Mouse (Mus musculus): ENCODE data around the gene Nsun2. TPM values are rescaled to one million over a fixed set of nuclear protein-coding genes. Genes with fewer than 3 reads are reported as not detected.

The Nsun2 gene
- polyA plus RNA-seq, 1 experiment from 2014 or later = 82.0 TPM

DNA sequence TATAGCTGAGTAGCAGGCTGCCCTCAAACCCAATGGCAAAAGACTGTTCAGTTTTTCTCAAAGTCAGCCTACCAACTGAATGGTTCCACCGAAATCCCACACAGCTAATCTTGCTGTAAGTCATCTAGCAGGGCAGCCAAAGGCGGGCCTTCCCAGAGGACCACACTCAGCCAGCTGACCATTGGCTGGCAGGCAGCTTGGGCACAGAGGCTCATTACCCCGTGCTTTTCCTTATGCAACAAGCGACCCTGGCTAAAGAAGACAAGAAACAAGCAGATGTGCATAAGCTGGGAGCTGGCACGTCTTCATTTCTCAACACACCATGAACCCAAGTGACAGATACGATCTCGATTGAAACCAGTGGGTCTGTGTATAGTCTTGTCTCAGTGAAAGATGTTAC lies 3.8 kb downstream of the Nsun2 start:
- 82% methylated on average over 7 of the region's 7 CpGs for WGBS
- no peak for DNase-seq (ENCODE audit: low spot score)
- no peak for TF ChIP-seq CTCF (IDR thresholded peaks at IDR 0.05; ENCODE audit: low read depth)
- Histone ChIP-seq H3K36me3 (ENCODE audit: insufficient read depth, low read length) (no peaks in the 10 kb centered on the region), H3K4me2 (ENCODE audit: low read length) (no peak overlapping the region), H3K4me1 (replicated peaks; ENCODE audit: insufficient read depth, low read length) (peaks cover 15% of the 10 kb centered on the region), H3K27me3 (ENCODE audit: insufficient read depth, low read length) (no peaks in the 10 kb centered on the region), H3K9ac (ENCODE audit: low read depth, low read length) (no peak overlapping the region), H3K27ac (no peak overlapping the region), H3K4me3 (replicated peaks; ENCODE audit: low read depth, low read length) (no peak overlapping the region), H3K9me3 (replicated peaks; ENCODE audit: low read length) (no peaks in the 10 kb centered on the region)
- no peak for ATAC-seq (replicated peaks; ENCODE audit: low FRiP score, low read depth)

DNA sequence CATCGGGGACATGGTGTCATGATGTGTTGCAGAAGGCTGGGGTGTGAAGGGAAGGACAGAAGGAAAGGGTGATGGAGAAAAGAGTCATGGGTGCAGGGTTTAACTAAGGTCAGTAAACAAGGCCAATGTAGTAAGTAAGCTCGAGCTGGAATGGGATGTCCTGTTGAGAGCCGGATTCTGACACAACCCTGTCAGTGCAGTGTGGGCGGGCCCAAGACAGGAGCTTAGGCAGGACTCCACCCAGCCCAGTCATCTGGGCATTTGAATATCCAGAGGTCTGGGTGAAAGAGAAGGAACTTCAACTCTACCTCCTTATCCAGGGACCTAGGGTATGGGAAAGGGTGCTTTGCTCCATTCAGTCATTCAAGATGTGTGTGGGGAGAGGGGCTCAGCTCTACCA lies 4.8 kb downstream of the Nsun2 start:
- whole genome bisulfite sequencing = 36% methylated on average over 4 of the region's 4 CpGs
- ATAC-seq (replicated peaks; ENCODE audit: low FRiP score, low read depth) (no peak), DNase-seq (ENCODE audit: low spot score) (no peak)
- no peak overlapping the region for H3K4me3 ChIP-seq (replicated peaks; ENCODE audit: low read depth, low read length)
- H3K27me3 ChIP-seq (ENCODE audit: insufficient read depth, low read length) = no peaks in the 10 kb centered on the region
- no peak overlapping the region for H3K27ac ChIP-seq
- H3K9me3 ChIP-seq (replicated peaks; ENCODE audit: low read length) = no peaks in the 10 kb centered on the region
- no peak for TF ChIP-seq CTCF (IDR thresholded peaks at IDR 0.05; ENCODE audit: low read depth)
- no peaks in the 10 kb centered on the region for H3K36me3 ChIP-seq (ENCODE audit: insufficient read depth, low read length)
- H3K9ac ChIP-seq (ENCODE audit: low read depth, low read length) = no peak overlapping the region
- peaks cover 20% of the 10 kb centered on the region for H3K4me1 ChIP-seq (replicated peaks; ENCODE audit: insufficient read depth, low read length)
- no peak overlapping the region for H3K4me2 ChIP-seq (ENCODE audit: low read length)

DNA sequence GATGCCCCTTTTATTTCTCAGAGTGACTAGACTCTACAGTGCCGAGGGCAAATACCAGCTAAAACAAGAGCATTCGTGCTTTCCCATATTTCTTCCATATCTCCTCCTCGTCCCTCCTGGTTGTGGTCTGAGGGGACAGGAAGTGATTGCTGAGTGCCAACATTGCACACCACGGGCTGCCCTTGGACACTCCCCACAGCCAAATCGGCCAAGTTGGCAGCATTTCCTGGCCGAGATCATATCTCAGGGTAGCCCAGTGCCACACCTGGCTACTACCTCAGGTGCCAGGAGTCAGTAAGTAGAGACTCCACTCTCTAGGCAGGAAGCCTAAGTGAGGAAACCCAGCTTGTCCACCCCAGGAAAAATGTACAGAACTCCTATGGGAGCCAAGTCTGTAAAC lies 7.7 kb downstream of the Nsun2 start:
- Histone ChIP-seq H3K9ac (ENCODE audit: low read depth, low read length) (no peak overlapping the region), H3K27ac (no peak overlapping the region)
- no peak for ATAC-seq (replicated peaks; ENCODE audit: low FRiP score, low read depth)

DNA sequence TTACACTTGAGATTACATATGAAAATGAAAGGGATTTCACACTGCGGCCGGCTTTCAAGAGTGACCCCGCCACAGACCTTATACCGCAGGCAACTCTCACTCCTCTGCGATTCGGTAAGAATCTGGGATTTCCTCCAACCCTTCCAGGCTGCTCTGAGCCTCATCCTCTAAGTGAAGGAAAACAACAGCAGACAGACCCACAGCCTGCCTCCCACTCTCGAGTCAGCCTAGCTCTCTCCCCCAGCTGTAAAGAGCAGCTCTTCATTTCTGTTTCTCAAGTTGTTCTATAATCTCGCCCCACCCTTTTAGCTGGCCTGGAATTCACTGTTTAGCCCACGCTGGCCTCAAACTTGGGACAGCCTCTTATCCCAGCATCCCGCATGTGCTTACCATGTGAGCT lies 8.2 kb downstream of the Nsun2 start:
- Histone ChIP-seq H3K27me3 (ENCODE audit: insufficient read depth, low read length) (no peaks in the 10 kb centered on the region), H3K4me2 (ENCODE audit: low read length) (no peak overlapping the region), H3K27ac (0 out of 2 replicates have a peak overlapping the region, but pooled peaks have one; percentile 19), H3K4me1 (replicated peaks; ENCODE audit: insufficient read depth, low read length) (peaks cover 20% of the 10 kb centered on the region), H3K36me3 (ENCODE audit: insufficient read depth, low read length) (no peaks in the 10 kb centered on the region), H3K9ac (ENCODE audit: low read depth, low read length) (no peak overlapping the region), H3K9me3 (replicated peaks; ENCODE audit: low read length) (no peaks in the 10 kb centered on the region), H3K4me3 (replicated peaks; ENCODE audit: low read depth, low read length) (no peak overlapping the region)
- no peak for ATAC-seq (replicated peaks; ENCODE audit: low FRiP score, low read depth)
- no peak for TF ChIP-seq CTCF (IDR thresholded peaks at IDR 0.05; ENCODE audit: low read depth)
- 48% methylated on average over 10 of the region's 10 CpGs for WGBS
- DNase-seq (ENCODE audit: low spot score) = peak; percentile 62

More for the DNA sequence above, 7.7 kb downstream of the Nsun2 start:
- WGBS = 45% methylated on average over 6 of the region's 6 CpGs
- Histone ChIP-seq H3K4me3 (replicated peaks; ENCODE audit: low read depth, low read length) (no peak overlapping the region), H3K4me2 (ENCODE audit: low read length) (no peak overlapping the region), H3K36me3 (ENCODE audit: insufficient read depth, low read length) (no peaks in the 10 kb centered on the region), H3K9me3 (replicated peaks; ENCODE audit: low read length) (no peaks in the 10 kb centered on the region), H3K4me1 (replicated peaks; ENCODE audit: insufficient read depth, low read length) (peaks cover 20% of the 10 kb centered on the region), H3K27me3 (ENCODE audit: insufficient read depth, low read length) (no peaks in the 10 kb centered on the region)
- DNase-seq (ENCODE audit: low spot score) = no peak
- no peak for TF ChIP-seq CTCF (IDR thresholded peaks at IDR 0.05; ENCODE audit: low read depth)

DNA sequence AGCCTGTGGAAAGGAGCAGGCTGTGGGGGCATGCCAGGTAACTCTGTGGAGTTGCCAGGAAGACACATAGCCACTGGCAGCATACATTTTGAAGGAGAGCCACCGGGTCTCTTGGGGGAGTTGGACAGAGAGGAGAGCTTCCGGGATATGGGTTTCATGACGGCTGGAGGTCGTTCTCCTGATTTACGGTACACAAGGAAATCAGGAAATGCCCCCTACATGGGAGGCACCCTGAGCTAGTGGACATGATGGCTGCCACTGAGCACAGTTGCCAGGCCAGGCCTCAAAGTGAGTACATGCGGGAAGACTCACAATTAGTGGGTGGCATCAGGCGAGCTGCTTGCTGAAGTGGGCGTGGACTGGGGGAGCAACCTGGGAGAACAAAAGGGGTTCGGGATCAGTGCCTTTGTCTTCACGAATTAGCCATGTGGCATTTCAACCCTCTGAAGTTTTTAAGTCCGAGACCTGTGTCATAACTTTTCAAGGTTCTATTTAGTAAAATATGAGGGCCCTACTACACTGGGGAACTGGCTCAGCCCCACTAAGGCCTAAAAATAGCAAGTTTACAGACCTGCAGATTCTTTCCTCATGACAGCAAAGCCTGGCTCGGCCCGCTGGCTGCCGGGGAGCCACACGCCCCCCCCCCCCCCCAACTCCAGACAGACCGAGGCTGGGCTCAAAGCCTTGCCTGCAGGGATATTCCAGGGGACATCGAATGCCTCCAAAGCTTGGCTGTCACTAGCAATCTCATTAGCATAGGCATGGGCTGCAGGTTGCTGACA lies 9.2 kb downstream of the Nsun2 start:
- Histone ChIP-seq H3K4me3 (replicated peaks; ENCODE audit: low read depth, low read length) (no peak overlapping the region), H3K36me3 (ENCODE audit: insufficient read depth, low read length) (no peaks in the 10 kb centered on the region), H3K27me3 (ENCODE audit: insufficient read depth, low read length) (no peaks in the 10 kb centered on the region), H3K9me3 (replicated peaks; ENCODE audit: low read length) (no peaks in the 10 kb centered on the region), H3K27ac (no peak overlapping the region), H3K9ac (ENCODE audit: low read depth, low read length) (no peak overlapping the region), H3K4me2 (ENCODE audit: low read length) (no peak overlapping the region; the same call in 1 of the 2 replicates), H3K4me1 (replicated peaks; ENCODE audit: insufficient read depth, low read length) (peaks cover 20% of the 10 kb centered on the region)
- WGBS = 34% methylated on average over 17 of the region's 17 CpGs
- DNase-seq (ENCODE audit: low spot score) (no peak), ATAC-seq (replicated peaks; ENCODE audit: low FRiP score, low read depth) (no peak)
- no peak for TF ChIP-seq CTCF (IDR thresholded peaks at IDR 0.05; ENCODE audit: low read depth)

DNA sequence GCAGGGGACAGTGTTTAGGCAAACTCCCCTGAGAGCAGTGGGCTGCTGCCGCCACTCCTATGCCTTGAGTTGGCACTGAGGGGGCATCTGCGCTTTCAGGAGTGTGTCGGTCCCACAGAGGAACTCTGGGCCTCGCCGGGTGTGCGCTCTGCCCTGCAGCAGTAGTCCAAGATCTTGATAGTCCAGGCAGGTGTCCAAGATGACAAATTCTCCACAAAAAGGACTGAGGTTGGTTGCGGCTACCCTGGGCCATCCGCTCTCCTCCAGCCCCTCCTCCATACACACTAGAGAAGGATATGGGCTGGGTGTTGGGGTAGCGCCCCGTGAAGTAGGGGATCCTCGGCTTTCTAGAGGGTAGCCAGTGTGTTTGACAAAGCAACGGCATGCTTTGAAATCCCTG lies 10.0 kb downstream of the Nsun2 start:
- no peak for DNase-seq (ENCODE audit: low spot score)
- WGBS = 44% methylated on average over 12 of the region's 12 CpGs
- Histone ChIP-seq H3K4me2 (ENCODE audit: low read length) (peak overlapping the region; percentile 37), H3K9ac (ENCODE audit: low read depth, low read length) (no peak overlapping the region), H3K27me3 (ENCODE audit: insufficient read depth, low read length) (no peaks in the 10 kb centered on the region), H3K27ac (no peak overlapping the region), H3K4me1 (replicated peaks; ENCODE audit: insufficient read depth, low read length) (peaks cover 20% of the 10 kb centered on the region), H3K9me3 (replicated peaks; ENCODE audit: low read length) (no peaks in the 10 kb centered on the region), H3K36me3 (ENCODE audit: insufficient read depth, low read length) (no peaks in the 10 kb centered on the region), H3K4me3 (replicated peaks; ENCODE audit: low read depth, low read length) (no peak overlapping the region)
- TF ChIP-seq CTCF (IDR thresholded peaks at IDR 0.05; ENCODE audit: low read depth) = no peak
- no peak; the same call in 1 of the 2 replicates for ATAC-seq (replicated peaks; ENCODE audit: low FRiP score, low read depth)
